Mouse (Mus musculus) kidney, adult 2 months (tissue): ENCODE measurements around the gene Gpank1. TPM values are rescaled to one million over a fixed set of nuclear protein-coding genes. Genes with fewer than 3 reads are reported as not detected.

Source experiments
- DNase-seq: peaks from one replicate; pipeline ENCODE4 v3.0.0; 2021
- H3K27ac ChIP-seq: fragments of 200-500 bp; 2 replicates; pipeline ENCODE4 v1.5.1; 2012; ENCODE audit warnings: low read depth, low read length, control low read depth, inconsistent platforms; ENCODE audit not compliant: insufficient read depth
- H3K27me3 ChIP-seq: fragments of 200-500 bp; replicated peaks from 2 replicates; pipeline ENCODE4 v1.6.1; 2012; ENCODE audit warnings: mild to moderate bottlenecking, moderate library complexity, low read length, inconsistent platforms; ENCODE audit not compliant: control insufficient read depth, insufficient read depth
- H3K36me3 ChIP-seq: fragments of 200-500 bp; 2 replicates; pipeline ENCODE4 v1.6.1; 2012; ENCODE audit warnings: mild to moderate bottlenecking, moderate library complexity, low read length, inconsistent platforms; ENCODE audit not compliant: control insufficient read depth, insufficient read depth
- H3K4me1 ChIP-seq: fragments of 200-500 bp; 2 replicates; pipeline ENCODE4 v1.6.1; 2011; ENCODE audit warnings: low read length; ENCODE audit not compliant: control insufficient read depth, insufficient read depth
- H3K4me3 ChIP-seq: fragments of 200-500 bp; 2 replicates; pipeline ENCODE4 v1.5.1; 2011; ENCODE audit warnings: mild to moderate bottlenecking, low read depth, low read length, control low read depth; ENCODE audit not compliant: insufficient read depth
- CTCF ChIP-seq: fragments of 200-500 bp; conservative IDR thresholded peaks from 2 replicates; pipeline ENCODE4 v1.5.1; 2011; ENCODE audit warnings: low read depth, mild to moderate bottlenecking, control low read depth, low read length, moderate library complexity, mixed read lengths; ENCODE audit not compliant: insufficient read depth, insufficient read length
- POLR2A ChIP-seq: fragments of 200-500 bp; IDR thresholded peaks from one replicate; pipeline ENCODE4 v1.6.1; 2011; ENCODE audit warnings: low read depth, low read length, control low read depth
- WGBS: fragments of 180-500 bp; shearing (Covaris S2); methylation state at CpG from one replicate; pipeline ENCODE4 v1.1.7; 2018; 5-methylcytosine and 5-hydroxymethylcytosine counted together
- polyA plus RNA-seq: library from polyadenylated mRNA; depleted of rRNA; stranded (reverse); fragments of >200 nt; gene quantifications from 2 replicates; pipeline ENCODE4 v1.2.3, GENCODE M21; 2012

Gpank1 gene
- polyA plus RNA-seq, 1 experiment, result 15.5 TPM

GRCm38 (mm10) chr17:35125578-35125977, 4.3 kb downstream of the Gpank1 start:
- TF ChIP-seq POLR2A (no peak), CTCF (no peak)
- H3K27ac ChIP-seq, result peak overlapping the region; percentile 61; the same call in 1 of the 2 replicates
- H3K27me3 ChIP-seq, result no peaks in the 10 kb centered on the region
- 23% methylated on average over 6 of the region's 6 CpGs for WGBS
- DNase-seq, result peak; percentile 30
- no peaks in the 10 kb centered on the region; the same call in 1 of the 2 replicates for H3K36me3 ChIP-seq
- peaks cover 23% of the 10 kb centered on the region; the same call in 1 of the 2 replicates for H3K4me1 ChIP-seq
- H3K4me3 ChIP-seq, result peak overlapping the region; percentile 96

DNA sequence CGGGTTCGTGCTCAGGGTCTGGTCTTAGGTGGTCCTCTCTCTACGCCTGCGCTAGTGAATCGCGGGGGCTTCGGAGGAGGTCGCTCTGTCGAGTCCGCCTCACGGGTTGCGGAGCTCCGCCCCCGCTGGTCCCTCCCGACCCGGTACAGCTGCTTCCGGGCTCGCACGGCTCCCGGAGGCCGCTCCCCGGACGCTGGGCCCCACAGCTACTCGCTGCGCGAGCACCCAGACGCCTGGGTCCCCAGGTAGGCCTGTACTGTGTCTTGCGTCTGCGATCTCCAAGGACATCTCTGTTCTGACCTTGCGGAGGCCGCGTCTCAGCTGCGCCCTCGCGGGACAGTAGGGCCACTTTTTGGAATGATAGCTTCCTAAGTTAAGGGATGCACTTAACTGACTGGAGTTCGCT, 5.0 kb downstream of the Gpank1 start, which contains the start of gene D17H6S53E:
TSS of gene D17H6S53E (plus strand) at position 168 of the 406 bp plus-strand sequence.
- under 1% methylated on average over 36 of the region's 36 CpGs for WGBS
- DNase-seq, result peak; percentile 82

DNA sequence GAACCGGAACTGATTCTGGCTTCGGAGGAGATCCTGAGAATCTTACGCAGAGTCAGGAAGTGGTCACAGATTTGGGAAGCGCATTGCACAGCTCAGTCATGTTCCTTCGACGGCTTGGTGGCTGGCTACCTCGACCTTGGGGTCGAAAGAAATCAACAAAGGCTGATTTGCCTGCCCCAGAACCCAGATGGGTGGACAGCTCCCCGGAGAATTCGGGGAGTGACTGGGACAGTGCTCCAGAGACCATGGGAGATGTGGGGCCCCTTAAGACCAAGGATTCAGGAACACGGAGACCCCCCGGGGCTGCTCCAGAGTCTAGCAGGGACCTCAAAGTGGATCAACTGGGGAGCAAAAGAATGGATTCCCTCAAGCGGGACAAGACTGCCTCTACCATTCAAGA, 5.8 kb downstream of the Gpank1 start:
- H3K36me3 ChIP-seq, result no peaks in the 10 kb centered on the region; the same call in 1 of the 2 replicates
- TF ChIP-seq POLR2A, result no peak
- no peak for TF ChIP-seq CTCF
- no peaks in the 10 kb centered on the region for H3K27me3 ChIP-seq
- peak overlapping the region; percentile 96 for H3K4me3 ChIP-seq
- DNase-seq, result no peak
- H3K27ac ChIP-seq, result peak overlapping the region; percentile 87; the same call in 1 of the 2 replicates
- peaks cover 23% of the 10 kb centered on the region; the same call in 1 of the 2 replicates for H3K4me1 ChIP-seq
- 52% methylated on average over 13 of the region's 13 CpGs for WGBS

More for the DNA sequence above, 5.0 kb downstream of the Gpank1 start, which contains the start of gene D17H6S53E:
- no peaks in the 10 kb centered on the region; the same call in 1 of the 2 replicates for H3K36me3 ChIP-seq
- H3K4me3 ChIP-seq, result peak within 1 kb of the TSS; percentile 96
- no peak for TF ChIP-seq CTCF
- TF ChIP-seq POLR2A, result peak; percentile 48
- peaks cover 23% of the 10 kb centered on the region; the same call in 1 of the 2 replicates for H3K4me1 ChIP-seq
- peak within 1 kb of the TSS; percentile 87 for H3K27ac ChIP-seq
- H3K27me3 ChIP-seq, result no peaks in the 10 kb centered on the region

DNA sequence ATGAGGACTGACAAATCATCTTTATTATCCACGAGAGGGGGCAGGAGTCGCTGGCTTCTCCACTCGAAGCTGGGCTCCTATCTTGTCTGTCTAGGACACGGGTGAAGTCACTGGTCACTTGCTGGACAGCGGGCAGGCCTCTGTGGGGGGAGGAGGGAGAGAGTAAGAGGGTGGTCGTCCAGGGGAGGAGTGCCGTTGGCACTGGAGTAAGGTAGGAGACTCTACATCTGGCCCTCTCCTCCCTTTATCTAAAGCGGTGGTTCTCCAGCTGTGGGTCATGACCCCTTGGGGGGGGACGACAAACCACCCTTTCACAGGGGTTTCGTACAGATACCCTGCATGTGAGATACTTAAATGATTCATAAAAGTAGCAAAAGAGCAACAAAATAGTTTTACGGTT, 7.7 kb downstream of the Gpank1 start:
- Histone ChIP-seq H3K27ac (no peak overlapping the region), H3K4me3 (no peak overlapping the region), H3K27me3 (no peaks in the 10 kb centered on the region), H3K4me1 (peaks cover 23% of the 10 kb centered on the region; the same call in 1 of the 2 replicates), H3K36me3 (no peaks in the 10 kb centered on the region; the same call in 1 of the 2 replicates)
- TF ChIP-seq POLR2A (no peak), CTCF (no peak)
- DNase-seq, result no peak
- WGBS, result 52% methylated on average over 11 of the region's 11 CpGs

- 90% methylated on average over 8 of the region's 8 CpGs for WGBS
- TF ChIP-seq CTCF, result no peak
- no peak for TF ChIP-seq POLR2A
- no peak for DNase-seq
- no peak overlapping the region for H3K27ac ChIP-seq
- H3K36me3 ChIP-seq, result no peaks in the 10 kb centered on the region
- peak overlapping the region; percentile 24; the same call in 1 of the 2 replicates for H3K4me3 ChIP-seq
- H3K4me1 ChIP-seq, result peaks cover 11% of the 10 kb centered on the region; the same call in 1 of the 2 replicates
- no peaks in the 10 kb centered on the region for H3K27me3 ChIP-seq
Observed at GRCm38 (mm10) chr17:35131038-35131437, 9.8 kb downstream of the Gpank1 start.

GRCm38 (mm10) chr17:35131500-35132173, 10.4 kb downstream of the Gpank1 start, which contains the start of gene Apom:
Apom (minus strand) TSS chr17:35132050.
- WGBS, result 48% methylated on average over 15 of the region's 15 CpGs
- no peak for TF ChIP-seq POLR2A
- no peak for TF ChIP-seq CTCF
- Histone ChIP-seq H3K27me3 (no peaks in the 10 kb centered on the region), H3K27ac (no peak within 1 kb of the TSS; the same call in 1 of the 2 replicates), H3K4me1 (peaks cover 13% of the 10 kb centered on the region; the same call in 1 of the 2 replicates), H3K36me3 (no peaks in the 10 kb centered on the region), H3K4me3 (peak within 1 kb of the TSS; percentile 24)
- DNase-seq, result peak; percentile 61

- Histone ChIP-seq H3K4me1 (peaks cover 10% of the 10 kb centered on the region; the same call in 1 of the 2 replicates), H3K4me3 (no peak overlapping the region), H3K27ac (no peak overlapping the region; the same call in 1 of the 2 replicates), H3K27me3 (no peaks in the 10 kb centered on the region), H3K36me3 (no peaks in the 10 kb centered on the region)
- WGBS, result 60% methylated on average over 3 of the region's 3 CpGs
- DNase-seq, result no peak
- TF ChIP-seq CTCF, result no peak
- TF ChIP-seq POLR2A, result no peak
Observed at GRCm38 (mm10) chr17:35132174-35132560, 10.9 kb downstream of the Gpank1 start.
